Mouse (Mus musculus): ENCODE results near the gene Sh2b1. TPM values are rescaled to one million over a fixed set of nuclear protein-coding genes. Genes with fewer than 3 reads are reported as not detected.

Sh2b1 gene
- total and polyA plus RNA-seq, 3 experiments = 54.4 to 93.9 (median 61.2) TPM

DNA sequence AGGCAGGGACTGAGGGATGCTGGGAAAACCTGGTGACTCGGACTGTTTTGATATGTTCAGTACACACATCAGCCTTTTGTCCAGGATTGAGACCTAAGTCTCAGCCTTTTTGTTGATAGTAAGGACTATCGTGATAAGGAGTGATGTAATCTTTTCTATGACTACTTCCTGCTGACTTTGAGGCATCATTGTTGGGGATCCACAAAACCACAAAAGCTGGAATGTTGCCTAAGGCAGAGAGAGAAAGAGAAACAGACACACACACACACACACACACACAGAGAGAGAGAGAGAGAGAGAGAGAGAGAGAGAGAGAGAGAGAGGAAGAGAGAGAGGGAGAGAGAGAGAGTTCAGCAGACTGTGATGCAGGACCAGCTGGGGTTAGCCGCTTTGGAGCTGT is 56.7 kb downstream of the Sh2b1 start:
- DNase-seq = no peak

DNA sequence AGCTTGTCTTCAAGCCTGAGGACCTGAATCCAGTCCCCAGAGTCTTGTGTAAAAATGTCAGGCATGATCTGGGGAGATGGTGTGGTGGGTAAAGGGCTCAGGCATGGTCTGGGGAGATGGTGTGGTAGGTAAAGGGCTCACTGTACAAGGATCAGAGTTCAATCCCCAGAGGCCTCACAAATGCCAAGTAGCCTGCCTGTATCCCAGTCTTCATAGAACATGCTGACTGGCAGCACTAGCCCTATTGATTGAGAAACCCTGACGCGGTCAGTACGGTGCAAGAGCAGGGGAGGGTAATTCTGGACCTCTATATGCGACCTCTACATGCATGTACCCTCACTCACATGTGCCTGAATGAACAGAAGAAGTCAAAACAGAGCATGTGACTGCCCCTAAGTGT is 57.6 kb downstream of the Sh2b1 start:
- no peak for DNase-seq

GRCm38 (mm10) chr7:126417045-126417444 is 58.2 kb downstream of the Sh2b1 start:
- DNase-seq = no peak

Other genes starting within 250 kb of the Sh2b1 start
- 10 to 100 TPM; 32.4 to 91.1 TPM for gene Sbk1, start 202.8 kb downstream of the Sh2b1 start, total RNA-seq (2021)
- gene Sbk1, start 202.8 kb downstream of the Sh2b1 start, polyA plus RNA-seq (2012; rRNA removed) = 112 and 178 TPM in 2 replicates
- 1 to 10 TPM in 1 of 2 experiments, under 1 TPM in 1; 0.43 to 1.1 TPM for gene Lat, start 105.9 kb downstream of the Sh2b1 start, total RNA-seq (2021)
- gene Lat, start 105.9 kb downstream of the Sh2b1 start, polyA plus RNA-seq (2012; rRNA removed) = 1.2 and 2.0 TPM in 2 replicates
- gene Spns1, start 98.0 kb downstream of the Sh2b1 start, total RNA-seq (2021) = 10 to 100 TPM; 31.3 to 39.0 TPM
- gene Spns1, start 98.0 kb downstream of the Sh2b1 start, polyA plus RNA-seq (2012; rRNA removed) = 223 and 234 TPM in 2 replicates
- gene Nfatc2ip, start 78.7 kb downstream of the Sh2b1 start, total RNA-seq (2021) = 1 to 10 TPM; 5.6 to 8.2 TPM
- gene Nfatc2ip, start 78.7 kb downstream of the Sh2b1 start, polyA plus RNA-seq (2012; rRNA removed) = 4.9 and 5.4 TPM in 2 replicates
- gene Cd19, start 60.5 kb downstream of the Sh2b1 start, total RNA-seq (2021) = under 1 TPM; 0.24 to 0.29 TPM
- gene Cd19, start 60.5 kb downstream of the Sh2b1 start, polyA plus RNA-seq (2012; rRNA removed) = 0.50 and 0.73 TPM in 2 replicates
- 10 to 100 TPM; 39.5 to 73.6 TPM for gene Rabep2, start 46.7 kb downstream of the Sh2b1 start, total RNA-seq (2021)
- gene Rabep2, start 46.7 kb downstream of the Sh2b1 start, polyA plus RNA-seq (2012; rRNA removed) = 55.5 and 69.8 TPM in 2 replicates
- gene Atp2a1, start 12.3 kb downstream of the Sh2b1 start, total RNA-seq (2021) = not detected
- not detected in 2 replicates for gene Atp2a1, start 12.3 kb downstream of the Sh2b1 start, polyA plus RNA-seq (2012; rRNA removed)
- gene Tufm, start 11.9 kb upstream of the Sh2b1 start, total RNA-seq (2021) = 100 to 1,000 TPM; 217 to 239 TPM
- gene Tufm, start 11.9 kb upstream of the Sh2b1 start, polyA plus RNA-seq (2012; rRNA removed) = 236 and 278 TPM in 2 replicates
- 100 to 1,000 TPM in 1 of 2 experiments, 10 to 100 TPM in 1; 83.7 to 108 TPM for gene Atxn2l, start 28.0 kb upstream of the Sh2b1 start, total RNA-seq (2021)
- 454 and 474 TPM in 2 replicates for gene Atxn2l, start 28.0 kb upstream of the Sh2b1 start, polyA plus RNA-seq (2012; rRNA removed)
- 100 to 1,000 TPM; 236 to 240 TPM for gene Eif3c, start 91.0 kb upstream of the Sh2b1 start, total RNA-seq (2021)
- gene Eif3c, start 91.0 kb upstream of the Sh2b1 start, polyA plus RNA-seq (2012; rRNA removed) = 97.2 and 133 TPM in 2 replicates
- gene Apobr, start 109.5 kb upstream of the Sh2b1 start, total RNA-seq (2021) = 1 to 10 TPM; 2.0 to 4.7 TPM
- 5.3 and 7.5 TPM in 2 replicates for gene Apobr, start 109.5 kb upstream of the Sh2b1 start, polyA plus RNA-seq (2012; rRNA removed)
- 10 to 100 TPM; 33.2 to 47.4 TPM for gene Cln3, start 110.4 kb upstream of the Sh2b1 start, total RNA-seq (2021)
- 52.8 and 56.1 TPM in 2 replicates for gene Cln3, start 110.4 kb upstream of the Sh2b1 start, polyA plus RNA-seq (2012; rRNA removed)
- not detected for gene Il27, start 119.5 kb upstream of the Sh2b1 start, total RNA-seq (2021)
- gene Il27, start 119.5 kb upstream of the Sh2b1 start, polyA plus RNA-seq (2012; rRNA removed) = 0.13 and 0.19 TPM in 2 replicates
- 10 to 100 TPM; 22.9 to 26.3 TPM for gene Nupr1, start 155.4 kb upstream of the Sh2b1 start, total RNA-seq (2021)
- gene Nupr1, start 155.4 kb upstream of the Sh2b1 start, polyA plus RNA-seq (2012; rRNA removed) = 2.8 and 4.4 TPM in 2 replicates
- 10 to 100 TPM; 39.9 to 49.7 TPM for gene Sgf29, start 173.9 kb upstream of the Sh2b1 start, total RNA-seq (2021)
- 64.5 and 74.4 TPM in 2 replicates for gene Sgf29, start 173.9 kb upstream of the Sh2b1 start, polyA plus RNA-seq (2012; rRNA removed)
- 10 to 100 TPM; 48.1 to 52.7 TPM for gene Sult1a1, start 201.0 kb upstream of the Sh2b1 start, total RNA-seq (2021)
- 29.3 and 34.3 TPM in 2 replicates for gene Sult1a1, start 201.0 kb upstream of the Sh2b1 start, polyA plus RNA-seq (2012; rRNA removed)
- gene Bola2, start 220.0 kb upstream of the Sh2b1 start, total RNA-seq (2021) = 100 to 1,000 TPM; 101 to 104 TPM
- 44.1 and 48.7 TPM in 2 replicates for gene Bola2, start 220.0 kb upstream of the Sh2b1 start, polyA plus RNA-seq (2012; rRNA removed)
- gene Slx1b, start 220.4 kb upstream of the Sh2b1 start, total RNA-seq (2021) = 10 to 100 TPM; 11.3 to 13.5 TPM
- 35.0 and 35.7 TPM in 2 replicates for gene Slx1b, start 220.4 kb upstream of the Sh2b1 start, polyA plus RNA-seq (2012; rRNA removed)
- gene Coro1a, start 232.4 kb upstream of the Sh2b1 start, total RNA-seq (2021) = 10 to 100 TPM; 11.6 to 24.3 TPM
- 49.5 and 67.1 TPM in 2 replicates for gene Coro1a, start 232.4 kb upstream of the Sh2b1 start, polyA plus RNA-seq (2012; rRNA removed)